Mouse (Mus musculus): ENCODE measurements at regions not wholly inside any gene's neighbourhood (a gene's known extent, or its start where the extent isn't known, plus 50 kb on each side); places are given as distances from the start of the nearest gene placed in this dataset.

DNA sequence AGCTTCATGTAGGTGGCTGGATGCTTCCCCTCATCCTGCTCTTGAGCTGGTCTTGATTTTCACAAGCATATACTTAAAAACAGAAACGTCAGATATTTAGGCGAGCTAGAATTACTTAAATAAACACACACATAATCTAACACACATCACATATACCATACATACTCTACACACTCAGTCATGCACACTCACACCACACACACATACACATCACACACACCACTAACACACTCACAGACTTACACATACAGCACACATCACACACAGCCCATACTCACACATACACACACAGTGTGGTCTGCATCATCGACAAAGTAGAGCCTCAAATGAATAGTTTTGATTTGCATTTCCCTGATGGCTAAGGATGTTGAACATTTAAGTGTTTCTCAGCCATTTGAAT is 116.9 kb downstream of the Spry2 start:
- DNase-seq (ENCODE audit: low spot score): no peak

DNA sequence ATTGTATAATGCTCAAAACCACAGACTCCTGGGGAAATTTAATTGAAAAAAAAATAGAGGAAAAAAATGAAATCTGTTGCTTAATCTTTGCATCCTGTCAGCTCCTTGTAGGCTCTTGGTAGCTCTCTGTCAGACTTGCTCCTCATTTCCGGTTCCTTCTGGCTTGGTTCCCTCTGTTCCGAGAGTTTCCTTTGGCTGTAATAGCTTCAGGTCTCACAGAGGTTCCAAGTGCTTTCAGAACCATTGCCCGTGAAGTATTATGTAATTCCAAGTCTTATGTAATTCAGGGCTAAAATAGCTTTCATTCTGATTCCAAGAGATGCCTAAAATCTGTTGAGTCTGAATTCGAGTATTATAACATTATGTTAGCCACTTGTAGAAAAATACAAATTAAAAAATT is 117.3 kb downstream of the Spry2 start:
- peak; percentile 92 for DNase-seq (ENCODE audit: low spot score)

DNA sequence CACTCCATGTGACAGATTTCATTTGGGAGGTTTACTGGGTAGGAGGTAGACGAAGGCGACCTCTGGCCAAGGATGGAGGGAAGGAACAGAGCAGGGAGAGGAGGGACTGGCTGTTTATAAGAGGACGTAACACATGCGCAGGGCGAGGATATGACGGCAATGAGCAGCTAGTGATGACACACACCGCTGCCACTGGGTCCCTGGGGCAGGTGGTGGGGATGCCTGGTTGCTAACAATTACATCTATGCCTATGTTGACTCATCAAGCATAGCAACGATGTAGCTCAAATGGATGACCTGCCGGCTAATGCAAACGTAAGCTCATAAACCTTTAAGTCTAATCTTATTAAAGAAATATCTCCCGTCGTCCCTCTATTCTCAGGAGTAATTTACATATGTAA is 122.9 kb downstream of the Spry2 start:
- DNase-seq (ENCODE audit: low spot score): no peak

- peak; percentile 28 for DNase-seq (ENCODE audit: low spot score)
Observed at GRCm38 (mm10) chr14:105767100-105767499, 129.5 kb downstream of the Spry2 start.

DNA sequence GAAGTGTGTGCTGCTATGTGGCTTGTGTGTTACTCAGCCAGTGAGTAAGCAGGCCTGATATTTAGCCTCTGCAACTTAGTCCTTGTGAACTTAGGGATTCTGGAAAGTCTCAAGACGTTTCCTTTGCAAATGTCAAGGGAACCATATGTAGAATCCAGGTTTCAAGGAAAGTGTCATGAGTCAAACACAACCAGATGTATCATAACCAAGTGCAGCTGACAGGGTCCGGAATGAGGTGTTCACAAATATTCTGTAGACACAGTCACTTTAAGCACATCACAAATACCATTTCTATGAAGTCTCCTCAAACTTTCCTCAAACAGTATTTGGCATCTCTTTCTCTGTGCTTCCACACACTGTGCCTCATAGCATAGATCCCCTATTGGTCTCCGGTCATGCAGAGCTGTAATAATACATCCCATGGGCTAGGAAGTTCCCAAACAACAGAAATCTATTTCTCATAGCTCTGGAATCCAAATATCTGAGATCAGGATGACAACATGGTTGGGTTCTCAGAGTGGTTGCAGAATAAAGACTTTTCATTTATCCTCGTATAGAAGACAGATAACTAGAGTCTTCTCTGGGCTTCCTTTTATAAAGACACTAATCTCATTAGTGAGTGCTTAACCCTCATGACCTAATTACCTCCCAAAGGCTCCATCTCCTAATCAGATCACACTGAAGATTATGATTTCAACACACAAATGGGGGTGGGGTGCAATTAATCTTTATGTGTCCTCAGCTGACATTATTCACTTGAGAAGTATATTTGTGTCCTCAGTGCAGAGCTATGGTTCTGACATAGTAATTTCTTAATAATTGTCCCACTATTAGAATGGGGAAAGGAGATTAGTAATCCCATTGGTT is 143.9 kb downstream of the Spry2 start:
- no peak for DNase-seq (ENCODE audit: low spot score)

GRCm38 (mm10) chr14:105751762-105752161 is 144.9 kb downstream of the Spry2 start:
- no peak for DNase-seq (ENCODE audit: low spot score)

DNA sequence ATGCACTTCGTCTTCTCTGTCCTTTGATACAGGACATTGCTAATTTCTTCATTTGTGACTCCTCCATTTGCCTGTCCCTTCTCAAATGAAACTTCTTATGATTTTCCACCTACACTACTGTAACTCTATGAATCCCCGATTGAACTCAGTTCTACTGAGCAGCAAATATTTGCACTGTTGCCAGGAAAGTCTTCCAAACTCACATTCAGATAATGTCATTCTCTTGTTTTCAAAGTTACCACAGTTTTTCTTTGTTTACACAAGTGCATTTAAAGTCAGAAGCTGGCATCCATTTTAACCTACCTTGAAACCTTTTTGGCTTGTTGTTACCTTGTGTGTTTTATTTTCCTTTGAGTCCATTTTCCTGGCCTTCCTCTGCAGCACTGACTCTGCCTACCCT is 152.0 kb downstream of the Spry2 start:
- no peak for DNase-seq (ENCODE audit: low spot score)

GRCm38 (mm10) chr14:105744125-105744524 is 152.5 kb downstream of the Spry2 start:
- DNase-seq (ENCODE audit: low spot score): peak; percentile 87

- DNase-seq (ENCODE audit: low spot score): peak; percentile 56
Observed at GRCm38 (mm10) chr14:105740889-105741288, 155.7 kb downstream of the Spry2 start.

DNA sequence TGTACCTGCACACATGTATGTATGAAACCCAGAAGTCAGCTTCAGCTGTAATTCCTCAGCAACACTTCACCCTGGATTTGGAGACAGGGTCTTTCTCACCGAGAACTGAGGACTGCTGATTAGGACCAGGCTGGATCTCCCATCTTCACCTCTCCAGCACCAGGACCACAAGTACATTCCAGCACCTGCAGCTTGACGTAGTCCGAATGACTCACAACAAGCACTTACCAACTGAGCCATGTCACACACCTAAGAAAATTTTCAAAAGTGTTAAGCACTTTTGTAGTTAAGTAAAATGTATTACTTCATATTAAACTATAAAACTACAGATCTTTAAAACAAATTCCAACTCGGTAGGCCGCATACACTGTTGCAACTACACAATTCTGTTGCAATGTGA is 158.1 kb downstream of the Spry2 start:
- DNase-seq (ENCODE audit: low spot score): peak; percentile 21

GRCm38 (mm10) chr14:105736352-105736751 is 160.3 kb downstream of the Spry2 start:
- no peak for DNase-seq (ENCODE audit: low spot score)

DNA sequence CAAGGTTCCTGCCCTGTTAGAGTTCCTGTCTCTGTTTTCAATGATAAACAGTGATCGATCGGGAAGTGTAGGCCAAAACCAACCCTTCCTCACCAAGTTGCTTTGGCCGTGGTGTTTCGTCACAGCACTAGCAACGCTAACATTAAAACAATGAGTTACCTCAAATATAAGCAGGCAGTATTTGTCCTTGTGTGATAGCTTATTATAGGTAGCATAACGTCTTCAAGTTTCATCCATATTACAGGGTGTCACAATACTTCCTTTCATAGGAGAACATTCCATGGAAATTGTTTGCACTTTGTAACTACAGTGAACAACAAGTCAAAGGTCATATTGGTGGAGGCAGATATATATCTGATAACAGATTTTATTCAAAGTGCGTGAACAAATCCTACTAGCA is 162.3 kb downstream of the Spry2 start:
- DNase-seq (ENCODE audit: low spot score): no peak

- peak; percentile 59 for DNase-seq (ENCODE audit: low spot score)
Observed at GRCm38 (mm10) chr14:105733013-105733728, 163.4 kb downstream of the Spry2 start.

GRCm38 (mm10) chr14:105732221-105733012 is 164.2 kb downstream of the Spry2 start:
- DNase-seq (ENCODE audit: low spot score): peak; percentile 83

DNA sequence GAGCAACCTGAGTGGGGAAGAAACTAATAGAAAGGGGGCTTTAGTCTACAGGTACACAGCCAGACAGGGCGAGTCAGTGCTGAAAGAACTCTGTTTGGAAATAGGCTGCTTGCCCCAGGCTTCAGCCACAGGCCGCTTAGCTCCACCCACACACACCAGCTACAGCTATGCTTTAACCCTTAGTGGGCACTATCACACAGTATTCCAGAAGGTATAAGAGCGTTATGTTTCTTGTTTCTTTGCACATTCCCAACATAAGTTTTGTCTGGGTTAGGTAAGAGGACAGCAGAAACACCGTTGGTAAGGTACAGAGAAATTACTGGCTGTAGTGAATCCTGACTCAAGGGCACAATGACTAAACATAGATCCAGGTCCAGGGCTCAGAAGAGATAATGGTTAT is 165.8 kb downstream of the Spry2 start:
- peak; percentile 48 for DNase-seq (ENCODE audit: low spot score)

DNA sequence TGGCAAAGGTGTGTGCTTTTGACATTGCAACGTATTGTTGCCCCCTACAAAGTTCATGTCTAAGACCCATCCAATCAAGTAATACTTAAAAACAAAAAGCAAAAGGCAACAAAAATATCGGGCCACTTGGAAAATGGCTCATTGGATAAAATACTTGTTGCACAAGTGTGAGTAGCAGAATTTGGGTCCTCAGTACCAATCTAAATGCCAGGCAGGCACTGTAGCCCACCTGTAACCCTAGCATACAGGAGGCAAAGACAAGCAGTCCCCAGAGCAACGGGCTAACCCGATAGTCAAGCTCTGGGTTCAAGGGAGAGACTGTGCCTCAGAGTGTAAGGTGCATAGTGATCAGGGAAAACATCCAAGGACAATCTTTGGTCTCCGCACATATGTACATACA is 167.8 kb downstream of the Spry2 start:
- no peak for DNase-seq (ENCODE audit: low spot score)

GRCm38 (mm10) chr14:105725741-105726140 is 170.9 kb downstream of the Spry2 start:
- DNase-seq (ENCODE audit: low spot score): no peak

DNA sequence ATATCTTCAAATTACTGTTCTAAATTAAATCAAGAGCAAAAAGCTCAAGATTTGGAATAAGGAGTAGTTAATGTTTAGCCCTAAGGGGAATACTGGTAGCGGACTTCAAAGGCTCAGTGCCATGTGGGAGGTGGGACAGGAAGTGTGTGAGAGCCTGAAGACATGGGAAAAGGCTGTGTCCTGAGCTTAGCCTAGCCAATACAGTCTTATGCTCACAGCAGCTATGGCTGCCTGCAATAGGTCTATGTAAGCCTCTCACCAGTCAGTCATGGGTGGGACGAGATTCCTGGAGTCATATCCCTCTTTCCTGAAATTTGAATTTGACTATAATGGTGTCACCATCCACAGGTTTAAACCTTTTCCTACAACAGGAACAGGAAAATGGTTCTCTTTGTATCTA is 173.7 kb downstream of the Spry2 start:
- DNase-seq (ENCODE audit: low spot score): no peak

- DNase-seq (ENCODE audit: low spot score): no peak
Observed at GRCm38 (mm10) chr14:105721576-105721975, 175.0 kb downstream of the Spry2 start.

DNA sequence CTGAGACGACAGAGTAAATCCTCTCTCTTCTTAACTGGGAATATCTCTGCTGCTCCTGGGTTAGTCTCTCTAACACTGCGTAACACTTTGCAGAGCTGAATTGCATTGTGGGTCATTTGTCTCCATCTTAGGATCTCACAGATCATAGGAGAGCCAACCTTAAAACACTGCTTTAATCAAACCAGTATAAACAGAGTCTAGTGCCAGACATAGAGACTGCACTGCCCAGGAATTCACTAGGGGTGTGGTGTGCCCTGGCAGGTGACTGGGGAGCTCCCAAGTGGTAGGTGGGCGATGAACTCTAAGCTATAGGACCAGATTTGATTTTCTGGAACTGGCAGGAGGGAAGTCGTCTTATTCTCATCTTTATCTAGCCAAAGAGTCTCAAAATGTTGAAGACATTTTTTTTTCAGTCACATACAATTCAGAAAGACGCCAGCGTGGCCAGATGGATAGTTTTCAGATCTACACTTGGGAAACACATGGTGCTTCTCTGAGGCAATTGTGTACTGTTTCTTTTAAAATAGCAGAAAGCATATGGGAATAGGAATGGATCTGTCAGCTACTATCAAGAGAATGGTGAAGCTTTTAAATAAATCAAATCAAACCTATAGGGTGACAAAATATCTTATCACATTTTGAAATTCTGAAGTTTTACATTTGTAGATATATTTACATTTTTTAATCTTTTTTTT is 175.7 kb downstream of the Spry2 start:
- DNase-seq (ENCODE audit: low spot score): no peak

GRCm38 (mm10) chr14:105718676-105719441 is 177.8 kb downstream of the Spry2 start:
- DNase-seq (ENCODE audit: low spot score): no peak
